Mouse (Mus musculus): ENCODE measurements around the gene Vmn1r65.
"Not testable (repeated sequence)": the region's sequence is repeated elsewhere in the genome, so short reads cannot be mapped to it uniquely, and the experiment has no call there.

The Vmn1r65 gene

GRCm38 (mm10) chr7:6010910-6011309 is at the start of gene Vmn1r65:
Gene Vmn1r65 (minus strand): TSS chr7:6011010.
- DNase-seq (ENCODE audit: low spot score in 2 of 2): no peak

GRCm38 (mm10) chr7:6044861-6045260 is 34.1 kb upstream of the Vmn1r65 start, which contains the start of gene Nlrp4c:
Gene Nlrp4c (plus strand): TSS chr7:6045161.
- DNase-seq (ENCODE audit: low spot score in 2 of 2): no peak

GRCm38 (mm10) chr7:5982426-5982825 is 28.4 kb downstream of the Vmn1r65 start:
- DNase-seq (ENCODE audit: low spot score in 2 of 2): not testable (repeated sequence)

- not testable (repeated sequence) for DNase-seq (ENCODE audit: low spot score in 2 of 2)
Measured at GRCm38 (mm10) chr7:5972546-5972945, 38.3 kb downstream of the Vmn1r65 start.

All from urinary bladder, adult 18-20 months (tissue).